Mouse (Mus musculus) hindbrain, embryonic 16.5 days (tissue): ENCODE data around the gene Nebl. TPM values are rescaled to one million over a fixed set of nuclear protein-coding genes. Genes with fewer than 3 reads are reported as not detected.

Experiments used
- ATAC-seq: fragments of 200-750 bp; cut with Nextera tagmentation; 2 replicates; pipeline ENCODE4 v1.8.0; 2017; ENCODE audit warnings: moderate TSS enrichment, moderate library complexity
- H3K27ac ChIP-seq: fragments of 300-500 bp; sonication (generic); 2 replicates; pipeline ENCODE4 v1.5.1; 2014; ENCODE audit warnings: low read depth, mild to moderate bottlenecking, control low read depth, low read length, moderate library complexity
- H3K27me3 ChIP-seq: fragments of 300-500 bp; sonication (generic); replicated peaks from 2 replicates; pipeline ENCODE4 v1.6.1; 2014; ENCODE audit warnings: low read length; ENCODE audit not compliant: control insufficient read depth, insufficient read depth
- H3K36me3 ChIP-seq: fragments of 300-500 bp; sonication (generic); 2 replicates; pipeline ENCODE4 v1.6.1; 2014; ENCODE audit warnings: mild to moderate bottlenecking, low read length, moderate library complexity, mixed read lengths; ENCODE audit not compliant: control insufficient read depth, insufficient read depth
- H3K4me1 ChIP-seq: fragments of 300-500 bp; sonication (generic); 2 replicates; pipeline ENCODE4 v1.6.1; 2014; ENCODE audit warnings: low read depth, low read length; ENCODE audit not compliant: control insufficient read depth, insufficient read depth
- H3K4me2 ChIP-seq: fragments of 300-500 bp; sonication (generic); 2 replicates; pipeline ENCODE4 v1.6.1; 2014; ENCODE audit warnings: mild to moderate bottlenecking, low read length, control low read depth, moderate library complexity
- H3K4me3 ChIP-seq: fragments of 300-500 bp; sonication (generic); 2 replicates; pipeline ENCODE4 v1.5.1; 2014; ENCODE audit warnings: mild to moderate bottlenecking, low read length, control low read depth, moderate library complexity
- H3K9ac ChIP-seq: fragments of 300-500 bp; sonication (generic); 2 replicates; pipeline ENCODE4 v1.6.1; 2014; ENCODE audit warnings: low read depth, mild to moderate bottlenecking, control low read depth, low read length, moderate library complexity
- H3K9me3 ChIP-seq: fragments of 300-500 bp; sonication (generic); 2 replicates; pipeline ENCODE4 v1.6.1; 2014; ENCODE audit warnings: mild to moderate bottlenecking, low read length, moderate library complexity; ENCODE audit not compliant: control insufficient read depth
- whole genome bisulfite sequencing: fragments of 180-500 bp; shearing (Covaris S2); extraction: QIAGEN DNeasy Blood & Tissue Kit; methylation state at CpG from one replicate; pipeline ENCODE4 v1.1.7; 2014; 5-methylcytosine and 5-hydroxymethylcytosine counted together
- polyA plus RNA-seq: library from polyadenylated mRNA; unstranded; fragments of >200 nt; fragmentation: Nextera tagmentation; extraction: Ambion mirVana; gene quantifications from 2 replicates; pipeline ENCODE4 v1.2.1, GENCODE M21; 2015

Nebl gene
- polyA plus RNA-seq, 1 experiment from 2014 or later = 16.4 TPM

DNA sequence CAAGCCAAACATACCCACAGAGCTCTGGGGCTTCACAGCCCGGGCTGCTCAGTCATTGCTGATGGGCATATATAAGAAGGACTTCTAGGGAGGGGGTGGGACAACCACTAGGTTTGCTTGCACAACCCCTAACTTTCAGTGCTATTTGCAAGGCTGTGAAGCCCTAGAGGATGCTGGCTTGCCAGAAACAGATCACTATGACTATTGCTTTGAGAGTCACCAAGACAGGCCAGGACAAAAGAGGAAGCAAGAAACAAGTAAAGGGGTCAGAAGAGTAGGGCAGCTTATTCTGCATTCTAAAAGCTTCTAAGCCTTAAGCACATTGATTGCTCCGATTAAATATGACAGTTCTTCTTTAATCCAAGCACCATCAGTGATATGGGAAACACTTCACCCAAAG is 38.3 kb downstream of the Nebl start:
- ATAC-seq = no peak
- no peak overlapping the region for H3K4me3 ChIP-seq
- whole genome bisulfite sequencing = 86% methylated on average over 2 of the region's 2 CpGs
- no peaks in the 10 kb centered on the region for H3K36me3 ChIP-seq
- no peaks in the 10 kb centered on the region for H3K27me3 ChIP-seq
- H3K4me1 ChIP-seq = no peaks in the 10 kb centered on the region
- no peak overlapping the region for H3K27ac ChIP-seq
- H3K9ac ChIP-seq = no peak overlapping the region
- H3K9me3 ChIP-seq = no peaks in the 10 kb centered on the region
- no peak overlapping the region for H3K4me2 ChIP-seq

DNA sequence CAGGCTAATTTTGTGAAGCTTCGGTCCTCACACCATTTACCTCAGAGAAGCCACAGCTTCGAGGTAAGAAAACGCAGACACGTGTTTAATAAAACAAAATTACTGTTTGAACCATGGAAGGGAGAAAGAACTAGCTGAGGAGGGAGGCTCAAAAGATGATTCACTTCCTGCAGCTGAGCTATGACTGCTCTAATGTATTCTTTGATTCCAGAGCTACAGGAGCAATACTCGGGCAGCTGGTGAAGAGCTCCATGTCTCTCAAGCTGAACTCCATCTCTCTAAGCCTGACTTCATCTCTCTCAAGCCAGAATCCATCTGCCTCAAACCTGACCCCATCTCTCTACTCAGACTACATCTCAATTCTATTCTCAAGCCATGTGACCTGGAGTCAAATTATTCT is 41.0 kb downstream of the Nebl start:
- H3K27me3 ChIP-seq = no peaks in the 10 kb centered on the region
- no peak overlapping the region for H3K4me2 ChIP-seq
- H3K27ac ChIP-seq = no peak overlapping the region
- no peak overlapping the region for H3K4me3 ChIP-seq
- no peaks in the 10 kb centered on the region for H3K36me3 ChIP-seq
- 76% methylated on average over 5 of the region's 5 CpGs for WGBS
- H3K9me3 ChIP-seq = no peaks in the 10 kb centered on the region
- ATAC-seq = no peak
- no peak overlapping the region for H3K9ac ChIP-seq
- H3K4me1 ChIP-seq = no peaks in the 10 kb centered on the region

DNA sequence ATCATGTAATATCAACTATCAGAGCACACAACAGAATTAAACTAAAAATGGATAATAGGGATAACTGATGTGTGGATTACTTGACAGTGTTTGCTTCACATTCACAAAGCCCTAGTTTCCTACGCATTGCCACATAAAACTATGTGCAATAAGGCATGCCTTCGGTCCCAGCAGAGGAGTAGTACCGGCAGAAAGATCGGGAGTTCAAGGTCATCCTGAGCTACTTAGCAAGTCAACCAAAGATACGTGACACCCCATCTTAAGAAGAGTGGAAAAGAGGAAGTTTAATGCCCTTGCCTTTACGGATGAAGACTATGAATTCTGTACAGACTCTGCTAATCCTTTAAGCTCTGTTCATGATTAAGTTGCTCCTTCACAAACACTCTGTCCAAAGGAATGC is 44.1 kb downstream of the Nebl start:
- H3K4me3 ChIP-seq = no peak overlapping the region
- no peaks in the 10 kb centered on the region for H3K27me3 ChIP-seq
- no peak for ATAC-seq
- H3K9me3 ChIP-seq = no peaks in the 10 kb centered on the region
- H3K27ac ChIP-seq = no peak overlapping the region
- no peak overlapping the region for H3K4me2 ChIP-seq
- H3K36me3 ChIP-seq = no peaks in the 10 kb centered on the region
- 94% methylated on average over 6 of the region's 6 CpGs for WGBS
- no peak overlapping the region for H3K9ac ChIP-seq
- peaks cover 5% of the 10 kb centered on the region; the same call in 1 of the 2 replicates for H3K4me1 ChIP-seq

DNA sequence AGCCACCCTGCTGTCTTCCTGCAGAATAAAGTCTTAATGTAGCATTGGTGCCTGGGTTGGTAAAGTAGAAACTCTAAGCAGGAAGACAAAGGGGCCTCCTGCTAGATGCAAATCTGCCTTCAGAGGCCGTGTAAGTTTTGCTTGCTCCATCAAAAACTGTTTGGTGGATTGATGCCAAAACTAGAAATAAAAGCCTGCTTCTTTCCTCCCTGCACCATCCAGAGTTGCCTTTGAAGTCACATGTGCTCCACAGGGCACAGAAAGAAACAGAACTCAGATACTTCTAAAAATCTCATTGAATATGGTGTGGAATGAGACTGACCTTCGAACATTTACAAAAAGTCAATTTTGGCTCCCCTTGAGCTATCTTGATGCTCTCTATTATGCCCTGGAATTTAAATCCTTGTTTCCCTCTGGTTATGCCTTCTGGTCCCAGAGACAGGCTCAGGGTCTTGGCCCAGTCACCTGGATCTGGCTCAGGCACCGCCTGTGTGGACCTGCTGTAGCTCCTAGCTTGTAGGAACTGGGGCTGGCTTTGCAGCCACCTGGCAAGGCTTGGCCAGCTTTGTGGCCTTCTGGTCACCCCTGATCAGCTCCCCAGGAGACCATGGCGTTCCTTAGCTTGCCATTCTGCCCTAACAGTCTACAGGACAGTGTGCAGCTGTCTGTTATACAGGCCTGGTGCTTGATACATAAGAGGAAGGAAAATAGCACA is 47.8 kb downstream of the Nebl start:
- WGBS = 58% methylated on average over 4 of the region's 4 CpGs

DNA sequence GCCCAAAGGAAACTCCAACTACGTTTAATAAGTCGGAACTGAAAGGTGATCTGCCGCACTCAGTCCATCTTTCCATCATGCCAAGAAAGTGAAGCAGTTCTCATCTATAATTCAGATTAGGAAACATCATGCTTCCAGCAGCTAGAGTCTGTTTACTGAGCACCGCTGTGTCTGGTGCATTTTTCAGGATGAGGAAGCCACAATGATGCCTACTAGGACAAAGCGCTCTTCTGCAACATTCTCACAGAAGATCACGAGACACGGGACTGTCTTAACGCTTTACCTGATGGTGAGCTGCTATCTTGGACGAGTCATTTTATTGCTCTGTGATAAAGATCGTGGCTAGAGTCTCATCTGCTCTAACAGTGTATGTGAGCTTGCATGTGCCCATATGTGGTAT is 59.1 kb downstream of the Nebl start:
- H3K27ac ChIP-seq = no peak overlapping the region
- no peak overlapping the region for H3K4me2 ChIP-seq
- no peak overlapping the region for H3K9ac ChIP-seq
- H3K4me3 ChIP-seq = no peak overlapping the region
- H3K27me3 ChIP-seq = no peaks in the 10 kb centered on the region
- no peaks in the 10 kb centered on the region for H3K9me3 ChIP-seq
- no peak for ATAC-seq
- H3K36me3 ChIP-seq = no peaks in the 10 kb centered on the region
- 90% methylated on average over 10 of the region's 10 CpGs for WGBS
- peaks cover 18% of the 10 kb centered on the region for H3K4me1 ChIP-seq

More for the DNA sequence above, 47.8 kb downstream of the Nebl start:
- Histone ChIP-seq H3K36me3 (no peaks in the 10 kb centered on the region), H3K4me1 (peaks cover 5% of the 10 kb centered on the region; the same call in 1 of the 2 replicates), H3K4me2 (no peak overlapping the region), H3K9ac (no peak overlapping the region; the same call in 1 of the 2 replicates), H3K27me3 (no peaks in the 10 kb centered on the region), H3K27ac (peak overlapping the region; percentile 11; the same call in 1 of the 2 replicates), H3K9me3 (no peaks in the 10 kb centered on the region), H3K4me3 (no peak overlapping the region)
- ATAC-seq = peak; percentile 64

DNA sequence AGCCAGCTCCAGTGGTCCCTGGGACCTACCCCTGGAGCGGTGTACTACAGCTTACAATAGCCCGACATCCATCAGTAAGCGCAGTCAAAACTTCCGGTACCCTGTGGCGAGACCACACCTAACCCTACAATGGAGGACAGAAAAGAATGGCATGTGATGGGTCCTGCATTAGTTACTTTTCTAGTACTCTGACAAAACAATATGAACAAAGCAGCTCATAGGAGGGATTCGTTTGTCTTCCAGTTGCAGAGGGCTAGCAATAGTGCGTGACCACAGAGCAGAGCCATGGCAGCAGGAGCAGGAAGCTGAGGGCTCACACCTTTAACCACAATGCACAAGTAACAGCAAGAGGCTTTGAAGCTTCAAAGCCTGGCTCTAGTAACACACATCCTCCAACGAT is 59.7 kb downstream of the Nebl start:
- Histone ChIP-seq H3K4me3 (no peak overlapping the region), H3K27ac (no peak overlapping the region), H3K36me3 (no peaks in the 10 kb centered on the region), H3K9ac (no peak overlapping the region), H3K4me2 (no peak overlapping the region), H3K27me3 (no peaks in the 10 kb centered on the region), H3K4me1 (peaks cover 18% of the 10 kb centered on the region), H3K9me3 (no peaks in the 10 kb centered on the region)
- WGBS = 72% methylated on average over 8 of the region's 8 CpGs
- ATAC-seq = no peak

DNA sequence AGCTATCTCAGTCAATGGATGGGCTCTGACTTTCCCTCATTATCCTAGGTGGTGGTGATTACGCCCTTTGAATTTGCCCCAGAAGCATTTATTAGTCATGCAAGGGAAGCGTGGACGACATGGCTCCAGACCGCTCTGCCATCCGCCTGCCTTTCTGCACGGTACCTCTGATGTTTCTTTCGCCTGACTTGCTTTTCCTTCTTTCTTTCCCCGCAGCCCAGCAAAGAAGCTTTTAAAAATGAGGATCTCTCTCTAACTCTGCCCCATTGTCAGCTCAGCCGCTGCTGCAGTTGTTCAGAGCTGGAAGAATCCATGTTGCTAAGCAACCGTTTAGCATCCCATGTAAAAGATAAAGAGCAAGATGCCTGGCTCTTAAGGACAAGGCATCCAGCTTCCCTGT is 61.3 kb downstream of the Nebl start:
- Histone ChIP-seq H3K9me3 (no peaks in the 10 kb centered on the region), H3K4me2 (peak overlapping the region; percentile 55), H3K9ac (peak overlapping the region; percentile 54), H3K36me3 (no peaks in the 10 kb centered on the region), H3K4me1 (peaks cover 18% of the 10 kb centered on the region), H3K27ac (peak overlapping the region; percentile 87), H3K27me3 (no peaks in the 10 kb centered on the region), H3K4me3 (peak overlapping the region; percentile 29)
- 18% methylated on average over 10 of the region's 10 CpGs for WGBS
- ATAC-seq = peak; percentile 92

DNA sequence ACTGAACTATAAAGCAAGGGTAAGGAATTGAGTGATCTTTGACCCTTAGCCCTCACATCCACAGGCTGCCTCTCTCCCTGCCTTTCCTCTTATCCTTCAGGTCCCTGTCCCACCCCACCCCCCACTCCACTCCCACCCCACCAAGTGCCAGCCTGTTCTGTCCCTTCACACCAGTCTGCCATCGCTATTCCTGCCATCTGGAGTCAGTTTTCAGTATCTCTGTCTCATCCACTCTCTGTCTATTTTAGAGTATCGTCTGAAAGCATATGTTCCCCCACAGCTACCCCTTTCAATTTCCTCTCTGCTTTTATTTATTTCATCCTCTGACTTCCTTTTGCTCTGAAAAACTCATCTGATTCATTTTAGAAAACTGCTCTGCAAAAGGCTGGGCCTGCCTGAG is 62.3 kb downstream of the Nebl start:
- 48% methylated on average over 2 of the region's 2 CpGs for WGBS
- ATAC-seq = 0 out of 2 replicates have a peak, but pooled peaks have one; percentile 22
- no peak overlapping the region for H3K4me2 ChIP-seq
- peaks cover 18% of the 10 kb centered on the region for H3K4me1 ChIP-seq
- no peaks in the 10 kb centered on the region for H3K27me3 ChIP-seq
- H3K9ac ChIP-seq = no peak overlapping the region
- H3K36me3 ChIP-seq = no peaks in the 10 kb centered on the region
- peak overlapping the region; percentile 34; the same call in 1 of the 2 replicates for H3K27ac ChIP-seq
- no peaks in the 10 kb centered on the region for H3K9me3 ChIP-seq
- H3K4me3 ChIP-seq = no peak overlapping the region

DNA sequence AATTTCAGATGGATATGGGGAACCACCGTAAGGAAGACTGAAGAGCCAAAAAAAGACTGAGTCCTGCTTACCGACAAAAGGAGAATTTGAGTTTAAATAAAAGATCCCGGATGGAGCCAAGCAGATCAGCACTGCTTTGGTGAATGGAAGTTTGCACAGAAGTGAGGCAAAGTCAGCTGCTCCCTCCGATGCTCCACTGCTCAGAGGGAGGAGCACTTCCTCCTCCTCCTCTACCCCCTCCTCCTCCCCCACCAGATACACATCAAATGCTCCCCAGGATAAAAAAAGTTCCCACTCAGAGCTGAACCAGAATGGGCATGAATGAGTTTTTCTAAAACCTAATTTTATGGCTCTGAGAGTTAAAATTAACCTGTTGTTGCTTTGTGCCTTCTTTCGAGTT is 73.1 kb downstream of the Nebl start:
- Histone ChIP-seq H3K4me1 (no peaks in the 10 kb centered on the region), H3K4me3 (no peak overlapping the region), H3K4me2 (no peak overlapping the region), H3K27me3 (no peaks in the 10 kb centered on the region), H3K36me3 (no peaks in the 10 kb centered on the region), H3K9me3 (no peaks in the 10 kb centered on the region), H3K27ac (no peak overlapping the region), H3K9ac (no peak overlapping the region)
- WGBS = 73% methylated on average over 5 of the region's 5 CpGs
- no peak for ATAC-seq
